Mouse (Mus musculus): ENCODE measurements at regions not wholly inside any gene's neighbourhood (a gene's known extent, or its start where the extent isn't known, plus 50 kb on each side); places are given as distances from the start of the nearest gene placed in this dataset.

- TF ChIP-seq CTCF (IDR thresholded peaks at IDR 0.05; ENCODE audit: insufficient read depth, low read length) (no peak), POLR2A (IDR thresholded peaks at IDR 0.05; ENCODE audit: borderline replicate concordance, extremely low read depth, low read depth, low read length) (no peak)
Observed at GRCm38 (mm10) chr6:101520755-101521154, 143.1 kb upstream of the Pdzrn3 start.
